Mouse (Mus musculus) hindbrain, embryonic 15.5 days (tissue): ENCODE results near the gene Sdcbp2. TPM values are rescaled to one million over a fixed set of nuclear protein-coding genes. Genes with fewer than 3 reads are reported as not detected.

ENCODE experiments used
- ATAC-seq: fragments of 200-750 bp; cut with Nextera tagmentation; 2 replicates; pipeline ENCODE4 v1.8.0; 2017; ENCODE audit warnings: low read depth, moderate number of reproducible peaks, moderate TSS enrichment; ENCODE audit not compliant: low FRiP score
- H3K27ac ChIP-seq: fragments of 300-500 bp; sonication (generic); replicated peaks from 2 replicates; pipeline ENCODE4 v1.5.1; 2015; ENCODE audit warnings: mild to moderate bottlenecking, inconsistent platforms
- H3K27me3 ChIP-seq: fragments of 300-500 bp; sonication (generic); 2 replicates; pipeline ENCODE4 v1.6.1; 2015; ENCODE audit warnings: control low read depth, inconsistent platforms
- H3K36me3 ChIP-seq: fragments of 300-500 bp; sonication (generic); 2 replicates; pipeline ENCODE4 v1.6.1; 2015; ENCODE audit warnings: control low read depth, inconsistent platforms
- H3K4me1 ChIP-seq: fragments of 300-500 bp; sonication (generic); replicated peaks from 2 replicates; pipeline ENCODE4 v1.6.1; 2015; ENCODE audit warnings: control low read depth, inconsistent platforms
- H3K4me2 ChIP-seq: fragments of 300-500 bp; sonication (generic); 2 replicates; pipeline ENCODE4 v1.6.1; 2015; ENCODE audit warnings: moderate library complexity, mild to moderate bottlenecking, inconsistent platforms
- H3K4me3 ChIP-seq: fragments of 300-500 bp; sonication (generic); 2 replicates; pipeline ENCODE4 v1.5.1; 2015; ENCODE audit warnings: mild to moderate bottlenecking, inconsistent platforms
- H3K9ac ChIP-seq: fragments of 300-500 bp; sonication (generic); 2 replicates; pipeline ENCODE4 v1.6.1; 2015; ENCODE audit warnings: inconsistent platforms
- H3K9me3 ChIP-seq: fragments of 300-500 bp; sonication (generic); 2 replicates; pipeline ENCODE4 v1.6.1; 2016; ENCODE audit warnings: control low read depth, inconsistent platforms
- WGBS: fragments of 180-500 bp; shearing (Covaris S2); methylation state at CpG from one replicate; pipeline ENCODE4 v1.1.7; 2015; 5-methylcytosine and 5-hydroxymethylcytosine counted together
- polyA plus RNA-seq: library from polyadenylated mRNA; unstranded; fragments of >200 nt; fragmentation: Nextera tagmentation; extraction: Ambion mirVana; gene quantifications from 2 replicates; pipeline ENCODE4 v1.2.1, GENCODE M21; 2015

Sdcbp2 gene
- polyA plus RNA-seq, 1 experiment from 2014 or later, result 0.73 TPM

- Histone ChIP-seq H3K9ac (no peak overlapping the region), H3K27ac (no peak overlapping the region), H3K36me3 (no peaks in the 10 kb centered on the region), H3K4me3 (no peak overlapping the region), H3K9me3 (no peaks in the 10 kb centered on the region), H3K4me2 (no peak overlapping the region), H3K27me3 (no peaks in the 10 kb centered on the region), H3K4me1 (peaks cover 30% of the 10 kb centered on the region)
- WGBS, result 66% methylated on average over 9 of the region's 9 CpGs
- ATAC-seq, result no peak
Measured at GRCm38 (mm10) chr2:151635362-151636014, 63.1 kb downstream of the Sdcbp2 start.

DNA sequence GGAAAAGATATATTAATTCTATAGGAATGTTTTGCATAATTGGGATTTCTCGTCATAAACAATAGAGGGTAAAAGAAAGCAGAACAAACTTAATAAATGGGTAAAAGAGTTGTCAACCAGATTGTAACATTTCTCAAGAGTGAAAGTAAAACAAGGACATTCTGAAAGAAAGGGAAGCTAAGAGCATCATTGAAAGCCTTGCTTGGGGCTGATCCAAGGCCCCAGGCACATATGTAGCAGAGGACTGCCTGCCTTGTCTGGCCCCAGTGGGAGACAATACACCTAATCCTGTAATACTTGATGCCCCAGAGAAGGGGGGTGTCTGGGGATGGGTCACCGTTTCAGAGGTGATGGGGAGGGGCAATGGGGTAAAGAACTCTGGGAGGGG lies 63.6 kb downstream of the Sdcbp2 start:
- no peak for ATAC-seq
- 69% methylated on average over 2 of the region's 2 CpGs for WGBS
- no peak overlapping the region for H3K9ac ChIP-seq
- no peak overlapping the region for H3K4me2 ChIP-seq
- H3K36me3 ChIP-seq, result no peaks in the 10 kb centered on the region
- no peaks in the 10 kb centered on the region for H3K27me3 ChIP-seq
- H3K4me3 ChIP-seq, result no peak overlapping the region
- peaks cover 24% of the 10 kb centered on the region for H3K4me1 ChIP-seq
- H3K9me3 ChIP-seq, result no peaks in the 10 kb centered on the region
- no peak overlapping the region for H3K27ac ChIP-seq

Other genes starting within 250 kb of the Sdcbp2 start
- gene 4921509C19Rik, start 96.5 kb upstream of the Sdcbp2 start, polyA plus RNA-seq, result not detected in 2 replicates
- 280 and 283 TPM in 2 replicates for gene Nsfl1c, start 78.4 kb upstream of the Sdcbp2 start, polyA plus RNA-seq
- 622 and 646 TPM in 2 replicates for gene Fkbp1a, start 30.1 kb upstream of the Sdcbp2 start, polyA plus RNA-seq
- gene Snph, start 60.0 kb downstream of the Sdcbp2 start, polyA plus RNA-seq, result 24.1 and 27.7 TPM in 2 replicates
- 0.18 and 0.21 TPM in 2 replicates for gene Rad21l, start 95.9 kb downstream of the Sdcbp2 start, polyA plus RNA-seq
- 30.7 and 30.9 TPM in 2 replicates for gene Tmem74b, start 129.4 kb downstream of the Sdcbp2 start, polyA plus RNA-seq
- 57.7 and 61.1 TPM in 2 replicates for gene Psmf1, start 171.6 kb downstream of the Sdcbp2 start, polyA plus RNA-seq